14 mouse cellular contexts compared by ENCODE assay signal in the genomic region with DNA sequence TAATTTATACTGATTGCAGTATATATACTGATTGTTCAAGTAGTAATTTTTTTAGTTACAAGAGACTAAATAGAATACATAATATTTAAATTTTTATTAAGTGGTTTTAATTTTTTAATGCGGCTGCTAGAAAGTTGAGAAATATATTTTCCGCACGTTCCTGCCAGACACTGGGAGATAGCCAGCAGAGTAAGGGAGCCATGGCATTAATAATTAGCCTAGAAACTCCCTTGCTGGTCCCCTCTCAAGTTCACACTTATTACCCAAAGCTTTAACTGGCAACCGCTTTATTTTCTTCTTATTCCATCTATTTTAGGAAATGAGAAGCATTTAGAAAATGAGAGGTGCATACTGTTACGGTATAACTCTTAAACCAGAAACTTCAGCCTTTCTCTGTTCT.
"Had no signal": no experiment of that assay in that cellular context is flagged by ENCODE, and none has a peak within 500 bp of the region (broad histone marks: within the 10 kb centered on the region; RNA-seq: fewer than 3 reads in every experiment).

No protein-coding gene starts in this region.

- H3K36me3 ChIP-seq: neural tube, embryonic 15.5 days; stomach, embryonic 15.5 days had no signal

- H3K9ac ChIP-seq: neural tube, embryonic 15.5 days; stomach, embryonic 15.5 days had no signal

- H3K4me1 ChIP-seq: neural tube, embryonic 15.5 days; stomach, embryonic 15.5 days had no signal

- DNase-seq: retina, postnatal 1 day; right cerebral cortex, adult 18-20 months; right cerebral cortex, postnatal 25 days; right cerebral cortex, postnatal 4 days; spleen, adult 18-20 months; thymus, adult 18-20 months; thymus, adult 2 months; thymus, postnatal 14 days; thymus, postnatal 25 days; thymus, postnatal 36 days; thymus, postnatal 4 days had no signal

- H3K4me3 ChIP-seq: neural tube, embryonic 15.5 days; stomach, embryonic 15.5 days had no signal

- H3K4me2 ChIP-seq: neural tube, embryonic 15.5 days; stomach, embryonic 15.5 days had no signal

- H3K9me3 ChIP-seq: neural tube, embryonic 15.5 days; stomach, embryonic 15.5 days had no signal

- H3K27ac ChIP-seq: neural tube, embryonic 15.5 days; stomach, embryonic 15.5 days; stomach, postnatal 0 days had no signal

- H3K27me3 ChIP-seq: neural tube, embryonic 15.5 days; stomach, embryonic 15.5 days had no signal
